Mouse (Mus musculus) liver, embryonic 13.5 days (tissue): Measurements from ENCODE around the gene Rps6kc1. TPM values are rescaled to one million over a fixed set of nuclear protein-coding genes. Genes with fewer than 3 reads are reported as not detected.
A peak's percentile ranks its signal among the peaks of the same experiment; 100 is the strongest.

ENCODE experiments used
- ATAC-seq: fragments of 200-750 bp; cut with Nextera tagmentation; 2 replicates; pipeline ENCODE4 v1.8.0; 2017; ENCODE audit warnings: low read depth, mild to moderate bottlenecking, moderate number of reproducible peaks, moderate library complexity
- DNase-seq: peaks from one replicate; pipeline ENCODE4 v3.0.0; 2022
- H3K27ac ChIP-seq: fragments of 300-500 bp; sonication (generic); 2 replicates; pipeline ENCODE4 v1.5.1; 2015; ENCODE audit warnings: moderate library complexity, mild to moderate bottlenecking, inconsistent platforms
- H3K27me3 ChIP-seq: fragments of 300-500 bp; sonication (generic); 2 replicates; pipeline ENCODE4 v1.6.1; 2015; ENCODE audit warnings: mild to moderate bottlenecking, inconsistent platforms
- H3K36me3 ChIP-seq: fragments of 300-500 bp; sonication (generic); 2 replicates; pipeline ENCODE4 v1.6.1; 2015; ENCODE audit warnings: mild to moderate bottlenecking, inconsistent platforms
- H3K4me1 ChIP-seq: fragments of 300-500 bp; sonication (generic); replicated peaks from 2 replicates; pipeline ENCODE4 v1.6.1; 2015; ENCODE audit warnings: inconsistent platforms
- H3K4me2 ChIP-seq: fragments of 300-500 bp; sonication (generic); 2 replicates; pipeline ENCODE4 v1.6.1; 2015; ENCODE audit warnings: inconsistent platforms, mild to moderate bottlenecking, moderate library complexity
- H3K4me3 ChIP-seq: fragments of 300-500 bp; sonication (generic); replicated peaks from 2 replicates; pipeline ENCODE4 v1.5.1; 2015; ENCODE audit warnings: mild to moderate bottlenecking, inconsistent platforms
- H3K9ac ChIP-seq: fragments of 300-500 bp; sonication (generic); 2 replicates; pipeline ENCODE4 v1.6.1; 2015; ENCODE audit warnings: mild to moderate bottlenecking, inconsistent platforms
- H3K9me3 ChIP-seq: fragments of 300-500 bp; sonication (generic); replicated peaks from 2 replicates; pipeline ENCODE4 v1.6.1; 2016; ENCODE audit warnings: inconsistent platforms
- WGBS: fragments of 180-500 bp; shearing (Covaris S2); methylation state at CpG from one replicate; pipeline ENCODE4 v1.1.7; 2015; ENCODE audit not compliant: insufficient replicate concordance; 5-methylcytosine and 5-hydroxymethylcytosine counted together
- polyA plus RNA-seq: library from polyadenylated mRNA; unstranded; fragments of >200 nt; fragmentation: Nextera tagmentation; extraction: Ambion mirVana; gene quantifications from 2 replicates; pipeline ENCODE4 v1.2.1, GENCODE M21; 2015

The Rps6kc1 gene
- polyA plus RNA-seq, 1 experiment from 2014 or later, result 3.6 TPM

- Histone ChIP-seq H3K36me3 (no peaks in the 10 kb centered on the region), H3K4me2 (no peak overlapping the region), H3K4me1 (peaks cover 4% of the 10 kb centered on the region; the same call in 1 of the 2 replicates), H3K9ac (no peak overlapping the region), H3K27ac (no peak overlapping the region), H3K27me3 (no peaks in the 10 kb centered on the region), H3K4me3 (no peak overlapping the region), H3K9me3 (no peaks in the 10 kb centered on the region)
- DNase-seq, result no peak
- 71% methylated on average over 7 of the region's 7 CpGs for WGBS
- no peak for ATAC-seq
Observed at GRCm38 (mm10) chr1:190834201-190834907, 77.2 kb downstream of the Rps6kc1 start.

GRCm38 (mm10) chr1:190832965-190833630, 78.5 kb downstream of the Rps6kc1 start:
- no peak for ATAC-seq
- Histone ChIP-seq H3K4me2 (no peak overlapping the region), H3K27me3 (no peaks in the 10 kb centered on the region), H3K36me3 (no peaks in the 10 kb centered on the region), H3K9ac (no peak overlapping the region), H3K9me3 (no peaks in the 10 kb centered on the region), H3K4me3 (no peak overlapping the region), H3K27ac (no peak overlapping the region), H3K4me1 (peaks cover 4% of the 10 kb centered on the region; the same call in 1 of the 2 replicates)
- WGBS, result 79% methylated on average over 8 of the region's 8 CpGs
- no peak for DNase-seq

GRCm38 (mm10) chr1:190831839-190832497, 79.6 kb downstream of the Rps6kc1 start:
- 37% methylated on average over 10 of the region's 10 CpGs for WGBS
- H3K9me3 ChIP-seq, result no peaks in the 10 kb centered on the region
- H3K4me1 ChIP-seq, result peaks cover 4% of the 10 kb centered on the region; the same call in 1 of the 2 replicates
- H3K4me3 ChIP-seq, result no peak overlapping the region
- ATAC-seq (no peak), DNase-seq (peak; percentile 8)
- no peaks in the 10 kb centered on the region for H3K36me3 ChIP-seq
- H3K27me3 ChIP-seq, result no peaks in the 10 kb centered on the region
- H3K4me2 ChIP-seq, result no peak overlapping the region
- no peak overlapping the region for H3K27ac ChIP-seq
- H3K9ac ChIP-seq, result no peak overlapping the region

GRCm38 (mm10) chr1:190826486-190827034, 85.0 kb downstream of the Rps6kc1 start:
- H3K4me3 ChIP-seq, result no peak overlapping the region
- ATAC-seq, result no peak
- no peaks in the 10 kb centered on the region for H3K27me3 ChIP-seq
- WGBS, result 67% methylated on average over 9 of the region's 9 CpGs
- no peaks in the 10 kb centered on the region for H3K4me1 ChIP-seq
- H3K36me3 ChIP-seq, result no peaks in the 10 kb centered on the region
- H3K9ac ChIP-seq, result no peak overlapping the region
- H3K4me2 ChIP-seq, result no peak overlapping the region
- no peak for DNase-seq
- H3K27ac ChIP-seq, result no peak overlapping the region
- no peaks in the 10 kb centered on the region for H3K9me3 ChIP-seq

GRCm38 (mm10) chr1:190823745-190824144, 87.8 kb downstream of the Rps6kc1 start:
- H3K4me2 ChIP-seq, result no peak overlapping the region
- no peaks in the 10 kb centered on the region for H3K27me3 ChIP-seq
- 82% methylated on average over 4 of the region's 4 CpGs for WGBS
- no peaks in the 10 kb centered on the region for H3K9me3 ChIP-seq
- ATAC-seq (no peak), DNase-seq (no peak)
- no peaks in the 10 kb centered on the region for H3K36me3 ChIP-seq
- H3K4me1 ChIP-seq, result peaks cover 7% of the 10 kb centered on the region; the same call in 1 of the 2 replicates
- H3K27ac ChIP-seq, result no peak overlapping the region
- no peak overlapping the region for H3K4me3 ChIP-seq
- H3K9ac ChIP-seq, result no peak overlapping the region

GRCm38 (mm10) chr1:190816141-190816540, 95.4 kb downstream of the Rps6kc1 start:
- Histone ChIP-seq H3K9ac (no peak overlapping the region), H3K4me1 (peaks cover 12% of the 10 kb centered on the region; the same call in 1 of the 2 replicates), H3K27me3 (no peaks in the 10 kb centered on the region), H3K9me3 (no peaks in the 10 kb centered on the region), H3K27ac (no peak overlapping the region), H3K4me2 (no peak overlapping the region), H3K4me3 (no peak overlapping the region), H3K36me3 (no peaks in the 10 kb centered on the region)
- no peak for DNase-seq
- 74% methylated on average over 11 of the region's 11 CpGs for WGBS
- ATAC-seq, result no peak

GRCm38 (mm10) chr1:190810408-190810807, 101.2 kb downstream of the Rps6kc1 start:
- ATAC-seq (no peak), DNase-seq (no peak)
- no peak overlapping the region for H3K9ac ChIP-seq
- H3K4me3 ChIP-seq, result no peak overlapping the region
- H3K27me3 ChIP-seq, result no peaks in the 10 kb centered on the region
- WGBS, result 66% methylated on average over 6 of the region's 6 CpGs
- H3K9me3 ChIP-seq, result no peaks in the 10 kb centered on the region
- no peaks in the 10 kb centered on the region for H3K36me3 ChIP-seq
- H3K4me2 ChIP-seq, result no peak overlapping the region
- no peaks in the 10 kb centered on the region for H3K4me1 ChIP-seq
- H3K27ac ChIP-seq, result no peak overlapping the region

GRCm38 (mm10) chr1:190808766-190809221, 102.8 kb downstream of the Rps6kc1 start:
- no peaks in the 10 kb centered on the region for H3K36me3 ChIP-seq
- H3K9me3 ChIP-seq, result no peaks in the 10 kb centered on the region
- H3K4me3 ChIP-seq, result no peak overlapping the region
- WGBS, result 78% methylated on average over 19 of the region's 19 CpGs
- ATAC-seq (no peak), DNase-seq (no peak)
- no peak overlapping the region for H3K4me2 ChIP-seq
- H3K27ac ChIP-seq, result no peak overlapping the region
- H3K4me1 ChIP-seq, result no peaks in the 10 kb centered on the region
- H3K9ac ChIP-seq, result no peak overlapping the region
- no peaks in the 10 kb centered on the region for H3K27me3 ChIP-seq

- no peak for DNase-seq
- H3K9me3 ChIP-seq, result no peaks in the 10 kb centered on the region
- H3K27me3 ChIP-seq, result no peaks in the 10 kb centered on the region
- no peaks in the 10 kb centered on the region for H3K4me1 ChIP-seq
- ATAC-seq, result no peak
- no peak overlapping the region for H3K9ac ChIP-seq
- WGBS, result 75% methylated on average over 8 of the region's 8 CpGs
- H3K36me3 ChIP-seq, result no peaks in the 10 kb centered on the region
- no peak overlapping the region for H3K4me3 ChIP-seq
- no peak overlapping the region for H3K4me2 ChIP-seq
- no peak overlapping the region for H3K27ac ChIP-seq
Observed at GRCm38 (mm10) chr1:190806817-190807216, 104.8 kb downstream of the Rps6kc1 start.

- Histone ChIP-seq H3K4me3 (no peak overlapping the region), H3K9me3 (no peaks in the 10 kb centered on the region), H3K4me1 (no peaks in the 10 kb centered on the region), H3K27ac (no peak overlapping the region), H3K4me2 (no peak overlapping the region), H3K27me3 (no peaks in the 10 kb centered on the region), H3K9ac (no peak overlapping the region), H3K36me3 (peaks cover 24% of the 10 kb centered on the region)
- no peak for DNase-seq
- no peak for ATAC-seq
- 80% methylated on average over 11 of the region's 11 CpGs for WGBS
Observed at GRCm38 (mm10) chr1:190798668-190799067, 112.9 kb downstream of the Rps6kc1 start.

- Histone ChIP-seq H3K4me1 (no peaks in the 10 kb centered on the region), H3K4me3 (no peak overlapping the region), H3K27me3 (no peaks in the 10 kb centered on the region), H3K4me2 (no peak overlapping the region), H3K9me3 (no peaks in the 10 kb centered on the region), H3K36me3 (peaks cover 24% of the 10 kb centered on the region), H3K9ac (no peak overlapping the region), H3K27ac (peak overlapping the region; percentile 76)
- DNase-seq (no peak), ATAC-seq (peak; percentile 18; the same call in 1 of the 2 replicates)
- WGBS, result 71% methylated on average over 11 of the region's 11 CpGs
Observed at GRCm38 (mm10) chr1:190797483-190798058, 114.0 kb downstream of the Rps6kc1 start.
